Mouse (Mus musculus) limb, embryonic 14.5 days (tissue): ENCODE data around the gene Irs2. TPM values are rescaled to one million over a fixed set of nuclear protein-coding genes. Genes with fewer than 3 reads are reported as not detected.

Experiments
- ATAC-seq: fragments of 200-750 bp; cut with Nextera tagmentation; 2 replicates; pipeline ENCODE4 v1.8.0; 2017; ENCODE audit warnings: low read depth, moderate number of reproducible peaks, moderate TSS enrichment; ENCODE audit not compliant: low FRiP score
- DNase-seq: peaks from one replicate; pipeline ENCODE4 v3.0.0-alpha.2; 2015; ENCODE audit warnings: low spot score
- H3K27ac ChIP-seq: fragments of 300-500 bp; sonication (generic); replicated peaks from 2 replicates; pipeline ENCODE4 v1.5.1; 2014; ENCODE audit warnings: low read depth, mild to moderate bottlenecking, low read length, moderate library complexity, mixed read lengths
- H3K27me3 ChIP-seq: fragments of 300-500 bp; sonication (generic); 2 replicates; pipeline ENCODE4 v1.6.1; 2014; ENCODE audit warnings: low read length, mixed read lengths; ENCODE audit not compliant: control insufficient read depth, insufficient read depth
- H3K36me3 ChIP-seq: fragments of 300-500 bp; sonication (generic); 2 replicates; pipeline ENCODE4 v1.6.1; 2014; ENCODE audit warnings: mild to moderate bottlenecking, low read length, moderate library complexity, mixed read lengths; ENCODE audit not compliant: control insufficient read depth, insufficient read depth
- H3K4me1 ChIP-seq: fragments of 300-500 bp; sonication (generic); 2 replicates; pipeline ENCODE4 v1.6.1; 2014; ENCODE audit warnings: antibody characterized with exemption, low read length, mixed read lengths; ENCODE audit not compliant: control insufficient read depth, insufficient read depth
- H3K4me2 ChIP-seq: fragments of 300-500 bp; sonication (generic); replicated peaks from 2 replicates; pipeline ENCODE4 v1.6.1; 2014; ENCODE audit warnings: low read depth, mild to moderate bottlenecking, low read length, moderate library complexity; ENCODE audit not compliant: severe bottlenecking
- H3K4me3 ChIP-seq: fragments of 300-500 bp; sonication (generic); replicated peaks from 2 replicates; pipeline ENCODE4 v1.5.1; 2014; ENCODE audit warnings: low read length
- H3K9ac ChIP-seq: fragments of 300-500 bp; sonication (generic); 2 replicates; pipeline ENCODE4 v1.6.1; 2014; ENCODE audit warnings: mild to moderate bottlenecking, low read depth, low read length, moderate library complexity; ENCODE audit not compliant: severe bottlenecking
- H3K9me3 ChIP-seq: fragments of 300-500 bp; sonication (generic); 2 replicates; pipeline ENCODE4 v1.6.1; 2016; ENCODE audit warnings: low read length; ENCODE audit not compliant: control insufficient read depth
- POLR2A ChIP-seq: fragments of 200-500 bp; IDR thresholded peaks from 2 replicates; pipeline ENCODE4 v1.8.0; 2012; ENCODE audit warnings: inconsistent platforms, mild to moderate bottlenecking, moderate library complexity, borderline replicate concordance; ENCODE audit not compliant: insufficient read depth, insufficient read length; ENCODE audit errors: extremely low read depth
- WGBS: fragments of 180-500 bp; shearing (Covaris S2); extraction: QIAGEN DNeasy Blood & Tissue Kit; methylation state at CpG from one replicate; pipeline ENCODE4 v1.1.7; 2014; 5-methylcytosine and 5-hydroxymethylcytosine counted together
- polyA plus RNA-seq, 2 experiments: library from polyadenylated mRNA; depleted of rRNA in 1 of 2; stranded (reverse) in 1 of 2; unstranded in 1 of 2; fragments of >200 nt; fragmentation: Nextera tagmentation in 1 of 2; extraction: Ambion mirVana in 1 of 2; gene quantifications; 2 replicates each; pipeline versions ENCODE4 v1.2.1 to v1.2.3; 2012 to 2014

Gene Irs2
- polyA plus RNA-seq, 2 experiments: 9.7 to 14.4 TPM

GRCm38 (mm10) chr8:11020949-11021572, 12.8 kb upstream of the Irs2 start:
- Histone ChIP-seq H3K9me3 (no peaks in the 10 kb centered on the region), H3K9ac (no peak overlapping the region), H3K4me2 (no peak overlapping the region), H3K4me1 (no peaks in the 10 kb centered on the region), H3K4me3 (no peak overlapping the region), H3K36me3 (no peaks in the 10 kb centered on the region), H3K27me3 (no peaks in the 10 kb centered on the region), H3K27ac (no peak overlapping the region)
- WGBS: 91% methylated on average over 9 of the region's 9 CpGs
- no peak for DNase-seq
- ATAC-seq: no peak
- TF ChIP-seq POLR2A: no peak

GRCm38 (mm10) chr8:11015622-11016021, 7.4 kb upstream of the Irs2 start:
- no peak for DNase-seq
- H3K9ac ChIP-seq: no peak overlapping the region
- no peaks in the 10 kb centered on the region for H3K9me3 ChIP-seq
- no peak overlapping the region for H3K27ac ChIP-seq
- 86% methylated on average over 3 of the region's 3 CpGs for WGBS
- no peak for TF ChIP-seq POLR2A
- H3K4me2 ChIP-seq: no peak overlapping the region
- H3K4me3 ChIP-seq: no peak overlapping the region
- no peak for ATAC-seq
- 0 out of 2 replicates have a peak, but pooled peaks cover 3% of the 10 kb centered on the region for H3K4me1 ChIP-seq
- H3K36me3 ChIP-seq: no peaks in the 10 kb centered on the region
- H3K27me3 ChIP-seq: no peaks in the 10 kb centered on the region

- Histone ChIP-seq H3K4me1 (0 out of 2 replicates have a peak, but pooled peaks cover 6% of the 10 kb centered on the region), H3K4me3 (no peak overlapping the region), H3K4me2 (no peak overlapping the region), H3K9ac (no peak overlapping the region), H3K27me3 (no peaks in the 10 kb centered on the region), H3K9me3 (no peaks in the 10 kb centered on the region), H3K27ac (no peak overlapping the region), H3K36me3 (no peaks in the 10 kb centered on the region)
- ATAC-seq (no peak), DNase-seq (no peak)
- WGBS: 2% methylated on average over 6 of the region's 6 CpGs
- TF ChIP-seq POLR2A: no peak
Measured at GRCm38 (mm10) chr8:11013258-11013657, 5.0 kb upstream of the Irs2 start.

GRCm38 (mm10) chr8:11011787-11012485, 3.7 kb upstream of the Irs2 start:
- Histone ChIP-seq H3K4me2 (no peak overlapping the region), H3K27me3 (no peaks in the 10 kb centered on the region), H3K9me3 (no peaks in the 10 kb centered on the region), H3K4me1 (peaks cover 6% of the 10 kb centered on the region; the same call in 1 of the 2 replicates), H3K27ac (no peak overlapping the region), H3K36me3 (no peaks in the 10 kb centered on the region), H3K4me3 (no peak overlapping the region), H3K9ac (no peak overlapping the region)
- 65% methylated on average over 3 of the region's 3 CpGs for WGBS
- DNase-seq (no peak), ATAC-seq (no peak)
- no peak for TF ChIP-seq POLR2A

- TF ChIP-seq POLR2A: no peak
- Histone ChIP-seq H3K4me1 (peaks cover 14% of the 10 kb centered on the region), H3K4me3 (no peak overlapping the region), H3K27me3 (no peaks in the 10 kb centered on the region), H3K27ac (no peak overlapping the region), H3K4me2 (no peak overlapping the region), H3K9ac (no peak overlapping the region), H3K36me3 (peaks cover 3% of the 10 kb centered on the region), H3K9me3 (no peaks in the 10 kb centered on the region)
- 6% methylated on average over 10 of the region's 11 CpGs for WGBS
- ATAC-seq (no peak), DNase-seq (no peak)
Measured at GRCm38 (mm10) chr8:11010913-11011605, 2.8 kb upstream of the Irs2 start.
